Mouse (Mus musculus) CH12.LX (cell line): ENCODE measurements around the gene Numb. TPM values are rescaled to one million over a fixed set of nuclear protein-coding genes. Genes with fewer than 3 reads are reported as not detected.

Source experiments
- DNase-seq: peaks from one replicate; pipeline ENCODE4 v3.0.0-alpha.2; 2013; ENCODE audit errors: extremely low read depth
- H3K27ac ChIP-seq: 2 replicates; pipeline ENCODE4 v1.5.1; 2012; ENCODE audit warnings: low read depth, mild to moderate bottlenecking, control low read depth, moderate library complexity; ENCODE audit not compliant: insufficient read depth
- H3K27me3 ChIP-seq: replicated peaks from 2 replicates; pipeline ENCODE3; 2012; ENCODE audit warnings: inconsistent platforms
- H3K36me3 ChIP-seq, 2 experiments: replicated peaks in 1 of 2; 2 replicates each; pipeline versions ENCODE3 to v1.6.1; 2012; ENCODE audit warnings: inconsistent platforms in 1 of 2, low read length in 1 of 2, mild to moderate bottlenecking in 1 of 2, mixed read lengths in 1 of 2, moderate library complexity in 1 of 2; ENCODE audit not compliant: control insufficient read depth in 1 of 2, insufficient read depth in 1 of 2
- H3K4me1 ChIP-seq, 2 experiments: 2 replicates each; pipeline ENCODE4 v1.6.1; 2012; ENCODE audit warnings: inconsistent platforms in 1 of 2, moderate library complexity in 1 of 2; ENCODE audit not compliant: insufficient read depth in 2 of 2, control insufficient read depth in 1 of 2
- H3K4me2 ChIP-seq: 2 replicates; pipeline ENCODE4 v1.6.1; 2012; ENCODE audit warnings: low read depth, mild to moderate bottlenecking, control low read depth; ENCODE audit not compliant: poor library complexity, insufficient read depth, severe bottlenecking
- H3K4me3 ChIP-seq, 3 experiments: fragments of 150-350 bp in 1 of 3; sonication (generic) in 1 of 3; replicated peaks in 1 of 3; 2 replicates each; pipeline versions ENCODE3 to v1.5.1; 2011 to 2012; ENCODE audit warnings: low read depth in 2 of 3, low read length in 2 of 3, mild to moderate bottlenecking in 2 of 3, moderate library complexity in 2 of 3, control low read depth in 1 of 3, improper control_type of control experiment in 1 of 3, inconsistent platforms in 1 of 3, mixed read lengths in 1 of 3; ENCODE audit not compliant: poor library complexity in 1 of 3
- H3K79me2 ChIP-seq: replicated peaks from 2 replicates; pipeline ENCODE4 v1.6.1; 2012; ENCODE audit warnings: mild to moderate bottlenecking, moderate library complexity; ENCODE audit not compliant: control insufficient read depth, poor library complexity, insufficient read depth, severe bottlenecking; ENCODE audit errors: extremely low read depth
- H3K9ac ChIP-seq: 2 replicates; pipeline ENCODE4 v1.6.1; 2012; ENCODE audit warnings: low read depth, mild to moderate bottlenecking, control low read depth, moderate library complexity; ENCODE audit not compliant: insufficient read depth
- H3K9me3 ChIP-seq: replicated peaks from 2 replicates; pipeline ENCODE3; 2012; ENCODE audit warnings: low read length, inconsistent platforms, mixed read lengths
- BHLHE40 ChIP-seq: IDR thresholded peaks from 2 replicates; pipeline ENCODE4 v1.6.1; 2011; ENCODE audit warnings: mild to moderate bottlenecking, low read depth, low read length, improper control_type of control experiment
- CHD2 ChIP-seq: IDR thresholded peaks from 2 replicates; pipeline ENCODE4 v1.6.1; 2011; ENCODE audit warnings: low read length, improper control_type of control experiment
- ELF1 ChIP-seq: IDR thresholded peaks from 2 replicates; pipeline ENCODE4 v1.6.1; 2014; ENCODE audit warnings: low read depth, mild to moderate bottlenecking, inconsistent platforms, low read length, improper control_type of control experiment
- JUN ChIP-seq: IDR thresholded peaks from 2 replicates; pipeline ENCODE4 v1.6.1; 2011; ENCODE audit warnings: low read depth, mild to moderate bottlenecking, low read length, improper control_type of control experiment, moderate library complexity; ENCODE audit not compliant: insufficient read depth
- JUND ChIP-seq: conservative IDR thresholded peaks from 2 replicates; pipeline ENCODE4 v1.6.1; 2011; ENCODE audit warnings: low read depth, low read length, improper control_type of control experiment
- MAFK ChIP-seq: IDR thresholded peaks from 2 replicates; pipeline ENCODE4 v1.6.1; 2011; ENCODE audit warnings: low read length, improper control_type of control experiment; ENCODE audit not compliant: insufficient replicate concordance
- MAX ChIP-seq: IDR thresholded peaks from 2 replicates; pipeline ENCODE4 v1.6.1; 2011; ENCODE audit warnings: low read length, improper control_type of control experiment
- MEF2A ChIP-seq: IDR thresholded peaks from 2 replicates; pipeline ENCODE4 v1.6.1; 2014; ENCODE audit warnings: low read depth, mild to moderate bottlenecking, inconsistent platforms, low read length, improper control_type of control experiment, borderline replicate concordance
- MYC ChIP-seq: IDR thresholded peaks from 2 replicates; pipeline ENCODE4 v1.6.1; 2011; ENCODE audit warnings: low read depth, mild to moderate bottlenecking, improper control_type of control experiment, low read length
- NRF1 ChIP-seq: IDR thresholded peaks from 2 replicates; pipeline ENCODE4 v1.6.1; 2014; ENCODE audit warnings: low read depth, mild to moderate bottlenecking, inconsistent platforms, low read length, improper control_type of control experiment, moderate library complexity
- PAX5 ChIP-seq: IDR thresholded peaks from 2 replicates; pipeline ENCODE4 v1.6.1; 2012; ENCODE audit warnings: low read length, inconsistent platforms, mixed read lengths
- POLR2AphosphoS2 ChIP-seq: IDR thresholded peaks from 2 replicates; pipeline ENCODE4 v1.6.1; 2011; ENCODE audit warnings: low read depth, low read length, improper control_type of control experiment
- RAD21 ChIP-seq: IDR thresholded peaks from 2 replicates; pipeline ENCODE4 v1.6.1; 2011; ENCODE audit warnings: low read depth, mild to moderate bottlenecking, low read length, improper control_type of control experiment, moderate library complexity
- RCOR1 ChIP-seq: conservative IDR thresholded peaks from 2 replicates; pipeline ENCODE4 v1.6.1; 2012; ENCODE audit warnings: low read depth, mild to moderate bottlenecking, inconsistent platforms, low read length, improper control_type of control experiment
- SIN3A ChIP-seq: IDR thresholded peaks from 2 replicates; pipeline ENCODE4 v1.6.1; 2012; ENCODE audit warnings: low read length, improper control_type of control experiment, inconsistent platforms
- SMC3 ChIP-seq: IDR thresholded peaks from 2 replicates; pipeline ENCODE4 v1.6.1; 2011; ENCODE audit warnings: low read depth, low read length, improper control_type of control experiment
- USF1 ChIP-seq: IDR thresholded peaks from 2 replicates; pipeline ENCODE4 v1.6.1; 2014; ENCODE audit warnings: low read depth, mild to moderate bottlenecking, inconsistent platforms, low read length, improper control_type of control experiment
- ZNF384 ChIP-seq: IDR thresholded peaks from 2 replicates; pipeline ENCODE4 v1.6.1; 2012; ENCODE audit warnings: low read depth, low read length, improper control_type of control experiment, inconsistent platforms
- dilution Hi-C: fragments of 300-500 bp; cut with MboI; formaldehyde crosslinking; loops from 2 replicates; pipeline ENCODE4 v1.14.3; 2020; ENCODE audit warnings: low sequenced_read_pairs; ENCODE audit not compliant: extremely low pct_unique_long_range_greater_than_20kb, extremely low pct_ligation_motif_present
- in situ Hi-C: fragments of 300-500 bp; cut with MboI; formaldehyde crosslinking; loops from 3 replicates; pipeline ENCODE4 v1.14.3; 2019; ENCODE audit warnings: low sequenced_read_pairs, low pct_ligation_motif_present, low pct_unique_long_range_greater_than_20kb, mixed read lengths
- polyA plus RNA-seq: library from polyadenylated mRNA; unstranded; fragments of >175 nt; gene quantifications from 2 replicates; pipeline ENCODE4 v1.2.1, GENCODE M21; 2012; ENCODE audit warnings: low read depth; ENCODE audit not compliant: insufficient read length
- total RNA-seq, 2 experiments: library from RNA; depleted of rRNA; stranded (reverse); fragments of 300-350 nt in 1 of 2; fragments of >200 nt in 1 of 2; gene quantifications; 2 replicates each; pipeline ENCODE4 v1.2.3; 2012 to 2014

Gene Numb
- total and polyA plus RNA-seq, 3 experiments = 5.3 to 6.9 (median 5.7) TPM

DNA sequence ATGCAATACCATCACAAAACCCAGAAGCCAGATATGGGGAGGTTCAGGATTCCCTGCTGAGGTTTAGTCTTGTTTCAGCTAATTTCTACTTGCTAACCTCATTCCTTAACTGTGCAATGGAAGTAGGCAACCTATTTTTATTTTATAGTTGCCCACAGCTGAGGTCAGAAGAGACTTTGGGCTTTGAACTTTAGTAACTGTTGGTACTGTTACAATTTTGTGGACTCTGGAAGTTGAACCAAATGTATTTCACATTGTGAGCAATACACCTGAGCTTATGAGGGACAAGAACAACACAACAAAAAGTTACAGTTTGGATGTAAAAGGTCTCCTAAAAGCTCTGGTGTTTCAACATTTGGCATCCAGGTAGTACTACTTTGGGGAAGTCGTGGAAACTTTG lies 6.9 kb downstream of the Numb start:
- no peak overlapping the region for H3K27ac ChIP-seq
- H3K4me1 ChIP-seq = peaks cover 3 to 8% of the 10 kb centered on the region in 2 experiments; a peak in 3 of 4 replicates
- no peaks in the 10 kb centered on the region for H3K9me3 ChIP-seq
- H3K27me3 ChIP-seq = no peaks in the 10 kb centered on the region
- no peak for TF ChIP-seq BHLHE40
- TF ChIP-seq POLR2AphosphoS2 = no peak
- no peak for TF ChIP-seq CHD2
- TF ChIP-seq SIN3A = no peak
- no peak for TF ChIP-seq MAX
- TF ChIP-seq MEF2A = no peak
- TF ChIP-seq MAFK = no peak
- TF ChIP-seq SMC3 = no peak
- TF ChIP-seq RAD21 = no peak
- TF ChIP-seq JUN = no peak
- no peak for TF ChIP-seq ZNF384
- TF ChIP-seq JUND = no peak
- no peak for TF ChIP-seq NRF1
- no peak for TF ChIP-seq USF1
- no peak for TF ChIP-seq ELF1
- TF ChIP-seq PAX5 = no peak
- no peak for TF ChIP-seq RCOR1
- TF ChIP-seq, all 38 proteins: peak for 0
- Histone ChIP-seq H3K79me2 (no peaks in the 10 kb centered on the region), H3K4me3 (no peak overlapping the region), H3K9ac (no peak overlapping the region), H3K4me2 (no peak overlapping the region), H3K36me3 (peaks cover 4 to 14% of the 10 kb centered on the region in 2 experiments)
- DNase-seq = no peak
- dilution Hi-C loops = no loop called here
- in situ Hi-C loops = no loop called here

DNA sequence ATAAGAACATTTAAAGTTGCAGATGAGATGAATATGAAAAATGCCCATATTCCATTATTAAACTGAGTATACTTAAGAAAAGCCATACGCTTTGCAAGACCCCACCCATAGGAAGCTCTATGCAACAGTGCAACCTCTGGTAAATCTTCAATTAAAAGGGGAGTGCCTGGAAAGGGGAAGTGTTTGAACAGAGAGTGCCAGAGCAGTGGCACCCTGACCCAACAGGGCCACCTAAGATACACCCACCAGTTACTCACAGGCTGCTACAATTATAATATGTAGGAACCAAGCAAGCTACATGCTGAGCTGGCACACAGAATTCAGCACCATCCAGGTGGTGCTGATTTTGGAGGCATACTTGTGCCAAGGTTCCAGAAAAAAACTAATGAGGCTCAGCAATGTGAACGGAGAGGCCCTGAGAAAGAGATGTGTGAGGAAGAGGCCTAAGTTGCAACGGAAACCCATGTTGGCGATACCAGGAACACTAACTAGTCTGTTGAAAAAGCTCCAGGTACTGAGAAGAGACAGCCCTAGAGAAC lies 7.5 kb downstream of the Numb start:
- Histone ChIP-seq H3K4me2 (no peak overlapping the region), H3K9me3 (no peaks in the 10 kb centered on the region), H3K9ac (no peak overlapping the region), H3K27me3 (no peaks in the 10 kb centered on the region), H3K4me3 (no peak overlapping the region), H3K4me1 (peaks cover 0 to 8% of the 10 kb centered on the region in 2 experiments; a peak in 2 of 4 replicates), H3K79me2 (no peaks in the 10 kb centered on the region), H3K36me3 (peaks cover 4 to 14% of the 10 kb centered on the region in 2 experiments), H3K27ac (no peak overlapping the region)
- dilution Hi-C loops = no loop called here
- TF ChIP-seq MYC = no peak
- TF ChIP-seq NRF1 = no peak
- TF ChIP-seq MAFK = no peak
- in situ Hi-C loops = no loop called here
- DNase-seq = no peak
